Mouse (Mus musculus): ENCODE results near the gene Ncapg2.

DNA sequence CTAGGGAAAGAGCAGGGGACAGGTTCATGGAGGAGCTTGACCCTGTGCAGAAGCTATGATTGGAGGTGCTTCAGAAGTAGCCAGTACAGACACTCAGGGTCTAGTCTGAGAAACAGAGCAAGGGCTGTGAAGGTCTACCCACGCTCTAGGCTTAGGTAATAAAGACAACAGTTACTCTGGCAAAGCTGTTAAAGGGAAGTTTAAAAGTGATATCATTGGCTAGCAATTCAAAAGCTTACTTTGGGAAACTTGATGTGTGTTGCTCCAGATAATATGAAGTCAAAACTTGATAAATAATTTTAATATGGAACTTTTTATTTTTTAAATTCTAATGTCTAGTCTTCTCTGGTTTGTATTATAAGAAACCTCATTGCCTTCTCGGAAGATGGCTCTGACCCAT is 37.9 kb upstream of the Ncapg2 start:
- TF ChIP-seq CTCF (IDR thresholded peaks at IDR 0.05; ENCODE audit: low read depth, low read length) (no peak), POLR2A (IDR thresholded peaks at IDR 0.05; ENCODE audit: borderline replicate concordance, low read depth, low read length) (no peak)

Measured in bone marrow macrophage, adult 2 months (primary cell).